Mouse (Mus musculus) G1E (cell line): Measurements from ENCODE around the gene Olfr1396. TPM values are rescaled to one million over a fixed set of nuclear protein-coding genes. Genes with fewer than 3 reads are reported as not detected.

ENCODE experiments used
- ATAC-seq: 2 replicates; pipeline ENCODE4 v1.8.0; 2016; ENCODE audit warnings: mild to moderate bottlenecking; ENCODE audit not compliant: insufficient number of reproducible peaks, poor library complexity, low FRiP score, severe bottlenecking; ENCODE audit errors: extremely low read depth
- DNase-seq: peaks from one replicate; pipeline ENCODE4 v3.0.0; 2012; ENCODE audit warnings: low spot score
- H3K27me3 ChIP-seq: 2 replicates; pipeline ENCODE4 v1.6.1; 2012; ENCODE audit warnings: mild to moderate bottlenecking, low read length, inconsistent platforms; ENCODE audit not compliant: insufficient read depth
- H3K36me3 ChIP-seq: replicated peaks from 2 replicates; pipeline ENCODE3; 2012; ENCODE audit warnings: mild to moderate bottlenecking, inconsistent platforms
- H3K4me1 ChIP-seq: 2 replicates; pipeline ENCODE4 v1.6.1; 2012; ENCODE audit warnings: low read depth, low read length, inconsistent platforms, mixed read lengths; ENCODE audit not compliant: insufficient read depth
- H3K4me3 ChIP-seq: 2 replicates; pipeline ENCODE4 v1.5.1; 2012; ENCODE audit warnings: low read depth, mild to moderate bottlenecking, inconsistent platforms, low read length, moderate library complexity, mixed read lengths
- H3K9me3 ChIP-seq: replicated peaks from 2 replicates; pipeline ENCODE4 v1.6.1; 2012; ENCODE audit warnings: inconsistent platforms
- CTCF ChIP-seq: IDR thresholded peaks from 2 replicates; pipeline ENCODE4 v1.5.1; 2012; ENCODE audit warnings: low read depth, low read length, inconsistent platforms, mixed read lengths
- GATA1 ChIP-seq: IDR thresholded peaks from 2 replicates; pipeline ENCODE4 v1.6.1; 2012; ENCODE audit warnings: borderline replicate concordance, low read length, inconsistent platforms, mixed read lengths
- GATA2 ChIP-seq: IDR thresholded peaks from 2 replicates; pipeline ENCODE4 v1.6.1; 2012; ENCODE audit warnings: low read depth, low read length, inconsistent platforms, borderline replicate concordance
- POLR2AphosphoS5 ChIP-seq: IDR thresholded peaks from 2 replicates; pipeline ENCODE4 v1.6.1; 2012; ENCODE audit warnings: low read depth, low read length, inconsistent platforms; ENCODE audit not compliant: insufficient replicate concordance
- TAL1 ChIP-seq: conservative IDR thresholded peaks from 2 replicates; pipeline ENCODE4 v1.6.1; 2012; ENCODE audit warnings: low read depth, low read length, inconsistent platforms, mixed read lengths
- polyA plus RNA-seq: library from polyadenylated mRNA; stranded (reverse); fragments of >175 nt; gene quantifications from 2 replicates; pipeline ENCODE4 v1.2.3, GENCODE M21; 2012
- total RNA-seq, 2 experiments: library from RNA; stranded (forward) in 1 of 2; stranded (reverse) in 1 of 2; fragments of 200-1000 nt in 1 of 2; fragments of >200 nt in 1 of 2; fragmentation: Nextera tagmentation in 1 of 2; gene quantifications; 2 replicates each; pipeline ENCODE4 v1.2.3; 2014 to 2017

Olfr1396 gene
- total and polyA plus RNA-seq, 3 experiments = 0.11 TPM; not detected in 2

GRCm38 (mm10) chr11:49103047-49103693, 11.5 kb downstream of the Olfr1396 start:
- no peak overlapping the region; the same call in 1 of the 2 replicates for H3K4me3 ChIP-seq
- peaks cover 55% of the 10 kb centered on the region for H3K4me1 ChIP-seq
- peaks cover 23% of the 10 kb centered on the region for H3K36me3 ChIP-seq
- no peak for ATAC-seq
- DNase-seq = peak; percentile 48
- no peaks in the 10 kb centered on the region for H3K9me3 ChIP-seq
- H3K27me3 ChIP-seq = no peaks in the 10 kb centered on the region
- TF ChIP-seq CTCF = peak; percentile 52
- no peak for TF ChIP-seq GATA2
- no peak for TF ChIP-seq TAL1
- TF ChIP-seq POLR2AphosphoS5 = no peak
- TF ChIP-seq GATA1 = no peak

- Histone ChIP-seq H3K36me3 (peaks cover 37% of the 10 kb centered on the region), H3K4me1 (peaks cover 63% of the 10 kb centered on the region)
- peak; percentile 64 for ATAC-seq
Measured at GRCm38 (mm10) chr11:49101500-49101899, 13.2 kb downstream of the Olfr1396 start.

GRCm38 (mm10) chr11:49100409-49100808, 14.3 kb downstream of the Olfr1396 start:
- ATAC-seq = peak; percentile 50; the same call in 1 of the 2 replicates
- peak overlapping the region; percentile 67 for H3K4me3 ChIP-seq
- no peak for TF ChIP-seq CTCF
- no peak for TF ChIP-seq GATA2

More at GRCm38 (mm10) chr11:49101500-49101899, 13.2 kb downstream of the Olfr1396 start:
- H3K4me3 ChIP-seq = peak overlapping the region; percentile 67
- TF ChIP-seq GATA1 = no peak
- DNase-seq = peak; percentile 60
- no peaks in the 10 kb centered on the region for H3K27me3 ChIP-seq
- no peaks in the 10 kb centered on the region for H3K9me3 ChIP-seq

GRCm38 (mm10) chr11:49095367-49095766, 19.3 kb downstream of the Olfr1396 start:
- ATAC-seq = no peak
- no peak for TF ChIP-seq GATA1
- no peak for TF ChIP-seq GATA2
- TF ChIP-seq POLR2AphosphoS5 = no peak
- TF ChIP-seq CTCF = no peak
- no peak for TF ChIP-seq TAL1
- no peaks in the 10 kb centered on the region for H3K27me3 ChIP-seq
- H3K9me3 ChIP-seq = no peaks in the 10 kb centered on the region
- H3K4me1 ChIP-seq = peaks cover 64% of the 10 kb centered on the region
- peaks cover 50% of the 10 kb centered on the region for H3K36me3 ChIP-seq
- DNase-seq = no peak
- no peak overlapping the region for H3K4me3 ChIP-seq

More at GRCm38 (mm10) chr11:49100409-49100808, 14.3 kb downstream of the Olfr1396 start:
- H3K27me3 ChIP-seq = no peaks in the 10 kb centered on the region
- no peaks in the 10 kb centered on the region for H3K9me3 ChIP-seq
- peaks cover 71% of the 10 kb centered on the region for H3K4me1 ChIP-seq
- peaks cover 48% of the 10 kb centered on the region for H3K36me3 ChIP-seq
- peak; percentile 68 for DNase-seq

GRCm38 (mm10) chr11:49093861-49094660, 20.6 kb downstream of the Olfr1396 start:
- Histone ChIP-seq H3K36me3 (peaks cover 50% of the 10 kb centered on the region), H3K9me3 (no peaks in the 10 kb centered on the region), H3K27me3 (no peaks in the 10 kb centered on the region), H3K4me1 (peaks cover 61% of the 10 kb centered on the region), H3K4me3 (no peak overlapping the region)
- DNase-seq = no peak
- no peak for ATAC-seq
- TF ChIP-seq POLR2AphosphoS5 = no peak

- no peaks in the 10 kb centered on the region for H3K9me3 ChIP-seq
- peaks cover 40% of the 10 kb centered on the region for H3K36me3 ChIP-seq
- peaks cover 72% of the 10 kb centered on the region for H3K4me1 ChIP-seq
- no peak for TF ChIP-seq GATA1
- TF ChIP-seq POLR2AphosphoS5 = no peak
- TF ChIP-seq GATA2 = no peak
- TF ChIP-seq TAL1 = no peak
- TF ChIP-seq CTCF = no peak
- no peak for ATAC-seq
- H3K4me3 ChIP-seq = no peak overlapping the region
- no peaks in the 10 kb centered on the region for H3K27me3 ChIP-seq
- DNase-seq = no peak
Measured at GRCm38 (mm10) chr11:49092786-49093185, 21.9 kb downstream of the Olfr1396 start.
